Mouse (Mus musculus) macrophage (primary cell): ENCODE data around the gene Ptprz1. TPM values are rescaled to one million over a fixed set of nuclear protein-coding genes. Genes with fewer than 3 reads are reported as not detected.

ENCODE experiments used
- H3K27ac ChIP-seq: fragments of 350-480 bp; formaldehyde crosslinking; 2 replicates; pipeline ENCODE4 v1.9.0; 2021
- H3K36me3 ChIP-seq: fragments of 350-480 bp; formaldehyde crosslinking; 2 replicates; pipeline ENCODE4 v1.9.0; 2021; ENCODE audit errors: inconsistent target
- H3K4me3 ChIP-seq: fragments of 350-480 bp; formaldehyde crosslinking; 2 replicates; pipeline ENCODE4 v1.9.0; 2021; ENCODE audit errors: inconsistent target
- H3K79me2 ChIP-seq: fragments of 350-480 bp; formaldehyde crosslinking; 2 replicates; pipeline ENCODE4 v1.9.0; 2021; ENCODE audit errors: inconsistent target
- WGBS: methylation state at CpG from one replicate; pipeline ENCODE4 v1.1.7; 2026; ENCODE audit warnings: inconsistent platforms; ENCODE audit not compliant: missing documents; 5-methylcytosine and 5-hydroxymethylcytosine counted together
- polyA plus RNA-seq: library from polyadenylated mRNA; stranded (reverse); fragments of 250-400 nt; gene quantifications from 3 replicates; pipeline ENCODE4 v1.2.4, GENCODE M21; 2018; ENCODE audit warnings: inconsistent platforms
- total RNA-seq, 78 experiments: library from RNA; depleted of rRNA; stranded (reverse); fragments of 250-400 nt; gene quantifications; 1 replicate in 9 of 78; 2 replicates in 24 of 78; 3 replicates in 43 of 78; 4 replicates in 2 of 78; pipeline ENCODE4 v1.2.4; 2018; ENCODE audit warnings: inconsistent platforms in 56 of 78

The Ptprz1 gene
- total RNA-seq (2018; cell fraction: chromatin; rRNA removed), result under 1 TPM in 1 of 26 experiments, not detected in 25; 0.41 TPM
- not detected for total RNA-seq (2018; cell fraction: cytosol; rRNA removed)
- not detected for total RNA-seq (2018; cell fraction: nucleus; rRNA removed)
- not detected in 3 replicates for polyA plus RNA-seq

- H3K36me3 ChIP-seq, result no peaks in the 10 kb centered on the region
- no peak within 1 kb of the TSS for H3K27ac ChIP-seq
- WGBS, result 4% methylated on average over 24 of the region's 44 CpGs
- H3K4me3 ChIP-seq, result no peak within 1 kb of the TSS
- H3K79me2 ChIP-seq, result no peaks in the 10 kb centered on the region
Observed at GRCm38 (mm10) chr6:22874781-22875613, at the start of gene Ptprz1. Gene Ptprz1, plus strand, starts transcription at chr6:22875502.

- no peaks in the 10 kb centered on the region for H3K79me2 ChIP-seq
- H3K4me3 ChIP-seq, result no peak overlapping the region
- H3K36me3 ChIP-seq, result no peaks in the 10 kb centered on the region
- WGBS, result 80% methylated on average over 7 of the region's 7 CpGs
- no peak overlapping the region for H3K27ac ChIP-seq
Observed at GRCm38 (mm10) chr6:22833637-22834036, 41.7 kb upstream of the Ptprz1 start.

- WGBS, result 87% methylated on average over 19 of the region's 19 CpGs
- no peaks in the 10 kb centered on the region for H3K79me2 ChIP-seq
- H3K4me3 ChIP-seq, result no peak overlapping the region
- no peak overlapping the region for H3K27ac ChIP-seq
- H3K36me3 ChIP-seq, result no peaks in the 10 kb centered on the region
Observed at GRCm38 (mm10) chr6:22834100-22834970, 41.0 kb upstream of the Ptprz1 start.

- Histone ChIP-seq H3K27ac (no peak overlapping the region), H3K79me2 (no peaks in the 10 kb centered on the region), H3K36me3 (no peaks in the 10 kb centered on the region), H3K4me3 (no peak overlapping the region)
- WGBS, result 6% methylated on average over 45 of the region's 45 CpGs
Observed at GRCm38 (mm10) chr6:22875614-22876541, 576 bp downstream of the Ptprz1 start.

GRCm38 (mm10) chr6:22887978-22888377 lies 12.7 kb downstream of the Ptprz1 start:
- Histone ChIP-seq H3K36me3 (no peaks in the 10 kb centered on the region), H3K4me3 (no peak overlapping the region), H3K27ac (no peak overlapping the region), H3K79me2 (no peaks in the 10 kb centered on the region)
- 97% methylated on average over 5 of the region's 6 CpGs for WGBS

GRCm38 (mm10) chr6:22889333-22889732 lies 14.0 kb downstream of the Ptprz1 start:
- no peaks in the 10 kb centered on the region for H3K36me3 ChIP-seq
- 68% methylated on average over 8 of the region's 8 CpGs for WGBS
- no peaks in the 10 kb centered on the region for H3K79me2 ChIP-seq
- H3K4me3 ChIP-seq, result no peak overlapping the region
- H3K27ac ChIP-seq, result no peak overlapping the region

- Histone ChIP-seq H3K36me3 (no peaks in the 10 kb centered on the region), H3K79me2 (no peaks in the 10 kb centered on the region), H3K4me3 (no peak overlapping the region), H3K27ac (no peak overlapping the region)
- WGBS, result 36% methylated on average over 3 of the region's 3 CpGs
Observed at GRCm38 (mm10) chr6:22901983-22902382, 26.7 kb downstream of the Ptprz1 start.

GRCm38 (mm10) chr6:22908510-22909256 lies 33.4 kb downstream of the Ptprz1 start:
- Histone ChIP-seq H3K79me2 (no peaks in the 10 kb centered on the region), H3K27ac (no peak overlapping the region), H3K4me3 (no peak overlapping the region), H3K36me3 (no peaks in the 10 kb centered on the region)
- 89% methylated on average over 6 of the region's 6 CpGs for WGBS

GRCm38 (mm10) chr6:22909257-22909907 lies 34.1 kb downstream of the Ptprz1 start:
- Histone ChIP-seq H3K36me3 (no peaks in the 10 kb centered on the region), H3K4me3 (no peak overlapping the region), H3K79me2 (no peaks in the 10 kb centered on the region), H3K27ac (no peak overlapping the region)
- 65% methylated on average over 6 of the region's 6 CpGs for WGBS

GRCm38 (mm10) chr6:22909908-22910260 lies 34.6 kb downstream of the Ptprz1 start:
- no peaks in the 10 kb centered on the region for H3K36me3 ChIP-seq
- H3K4me3 ChIP-seq, result no peak overlapping the region
- H3K79me2 ChIP-seq, result no peaks in the 10 kb centered on the region
- WGBS, result 37% methylated on average over 4 of the region's 4 CpGs
- H3K27ac ChIP-seq, result no peak overlapping the region

- Histone ChIP-seq H3K4me3 (no peak overlapping the region), H3K79me2 (no peaks in the 10 kb centered on the region), H3K27ac (no peak overlapping the region), H3K36me3 (no peaks in the 10 kb centered on the region)
- WGBS, result 54% methylated on average over 1 of the region's 1 CpGs
Observed at GRCm38 (mm10) chr6:22922880-22923279, 47.6 kb downstream of the Ptprz1 start.

- H3K27ac ChIP-seq, result no peak overlapping the region
- 77% methylated on average over 2 of the region's 2 CpGs for WGBS
- no peaks in the 10 kb centered on the region for H3K79me2 ChIP-seq
- no peaks in the 10 kb centered on the region for H3K36me3 ChIP-seq
- no peak overlapping the region for H3K4me3 ChIP-seq
Observed at GRCm38 (mm10) chr6:22932768-22933265, 57.5 kb downstream of the Ptprz1 start.

GRCm38 (mm10) chr6:22937126-22937525 lies 61.8 kb downstream of the Ptprz1 start:
- Histone ChIP-seq H3K36me3 (no peaks in the 10 kb centered on the region), H3K4me3 (no peak overlapping the region), H3K27ac (no peak overlapping the region), H3K79me2 (no peaks in the 10 kb centered on the region)
- 92% methylated on average over 4 of the region's 4 CpGs for WGBS
